Mouse (Mus musculus) midbrain, embryonic 14.5 days (tissue): ENCODE results near the gene Entpd8. TPM values are rescaled to one million over a fixed set of nuclear protein-coding genes. Genes with fewer than 3 reads are reported as not detected.
A peak's percentile ranks its signal among the peaks of the same experiment; 100 is the strongest.

Experiments used
- ATAC-seq: fragments of 200-750 bp; cut with Nextera tagmentation; 2 replicates; pipeline ENCODE4 v1.8.0; 2017; ENCODE audit warnings: moderate number of reproducible peaks, moderate library complexity; ENCODE audit not compliant: low FRiP score, low TSS enrichment
- DNase-seq: peaks from one replicate; pipeline ENCODE4 v3.0.0-alpha.2; 2015
- H3K27ac ChIP-seq: fragments of 300-500 bp; sonication (generic); replicated peaks from 2 replicates; pipeline ENCODE4 v1.5.1; 2014; ENCODE audit warnings: mild to moderate bottlenecking, low read depth, low read length, moderate library complexity
- H3K27me3 ChIP-seq: fragments of 300-500 bp; sonication (generic); 2 replicates; pipeline ENCODE4 v1.6.1; 2014; ENCODE audit warnings: low read length, control low read depth, mixed read lengths; ENCODE audit not compliant: control insufficient read depth, insufficient read depth
- H3K36me3 ChIP-seq: fragments of 300-500 bp; sonication (generic); 2 replicates; pipeline ENCODE4 v1.6.1; 2014; ENCODE audit warnings: low read length, control low read depth; ENCODE audit not compliant: control insufficient read depth, insufficient read depth
- H3K4me1 ChIP-seq: fragments of 300-500 bp; sonication (generic); 2 replicates; pipeline ENCODE4 v1.6.1; 2014; ENCODE audit warnings: mild to moderate bottlenecking, antibody characterized with exemption, low read length, control low read depth; ENCODE audit not compliant: control insufficient read depth, insufficient read depth
- H3K4me2 ChIP-seq: fragments of 300-500 bp; sonication (generic); 2 replicates; pipeline ENCODE4 v1.6.1; 2014; ENCODE audit warnings: mild to moderate bottlenecking, low read length, moderate library complexity
- H3K4me3 ChIP-seq: fragments of 300-500 bp; sonication (generic); replicated peaks from 2 replicates; pipeline ENCODE4 v1.5.1; 2014; ENCODE audit warnings: low read depth, low read length
- H3K9ac ChIP-seq: fragments of 300-500 bp; sonication (generic); replicated peaks from 2 replicates; pipeline ENCODE4 v1.6.1; 2014; ENCODE audit warnings: mild to moderate bottlenecking, low read length, moderate library complexity
- H3K9me3 ChIP-seq: fragments of 300-500 bp; sonication (generic); 2 replicates; pipeline ENCODE4 v1.6.1; 2016; ENCODE audit warnings: low read length, control low read depth, mixed read lengths; ENCODE audit not compliant: control insufficient read depth
- WGBS: fragments of 180-500 bp; shearing (Covaris S2); extraction: QIAGEN DNeasy Blood & Tissue Kit; methylation state at CpG from one replicate; pipeline ENCODE4 v1.1.7; 2014; 5-methylcytosine and 5-hydroxymethylcytosine counted together
- polyA plus RNA-seq: library from polyadenylated mRNA; unstranded; fragments of >200 nt; fragmentation: Nextera tagmentation; extraction: Ambion mirVana; gene quantifications from 2 replicates; pipeline ENCODE4 v1.2.1, GENCODE M21; 2014

Gene Entpd8
- polyA plus RNA-seq, 1 experiment from 2014 or later: not detected

- no peaks in the 10 kb centered on the region for H3K9me3 ChIP-seq
- no peaks in the 10 kb centered on the region for H3K36me3 ChIP-seq
- H3K4me3 ChIP-seq: no peak overlapping the region
- H3K9ac ChIP-seq: no peak overlapping the region
- peaks cover 14% of the 10 kb centered on the region for H3K4me1 ChIP-seq
- WGBS: 41% methylated on average over 3 of the region's 3 CpGs
- no peak overlapping the region for H3K4me2 ChIP-seq
- no peak overlapping the region for H3K27ac ChIP-seq
- ATAC-seq (no peak), DNase-seq (peak; percentile 51)
- H3K27me3 ChIP-seq: no peaks in the 10 kb centered on the region
Observed at GRCm38 (mm10) chr2:25099703-25100102, 19.6 kb downstream of the Entpd8 start.

GRCm38 (mm10) chr2:25104122-25104521, 24.0 kb downstream of the Entpd8 start:
- DNase-seq: no peak
- Histone ChIP-seq H3K9me3 (no peaks in the 10 kb centered on the region), H3K36me3 (no peaks in the 10 kb centered on the region), H3K4me3 (no peak overlapping the region), H3K27ac (no peak overlapping the region), H3K4me1 (peaks cover 14% of the 10 kb centered on the region), H3K27me3 (no peaks in the 10 kb centered on the region), H3K4me2 (no peak overlapping the region), H3K9ac (no peak overlapping the region)
- ATAC-seq: no peak
- WGBS: 96% methylated on average over 2 of the region's 2 CpGs

GRCm38 (mm10) chr2:25106045-25106444, 25.9 kb downstream of the Entpd8 start:
- no peaks in the 10 kb centered on the region for H3K27me3 ChIP-seq
- no peak for DNase-seq
- H3K36me3 ChIP-seq: no peaks in the 10 kb centered on the region
- no peak overlapping the region for H3K4me2 ChIP-seq
- no peaks in the 10 kb centered on the region for H3K4me1 ChIP-seq
- no peak overlapping the region for H3K27ac ChIP-seq
- 81% methylated on average over 3 of the region's 3 CpGs for WGBS
- H3K9ac ChIP-seq: no peak overlapping the region
- H3K4me3 ChIP-seq: no peak overlapping the region
- H3K9me3 ChIP-seq: no peaks in the 10 kb centered on the region
- ATAC-seq: no peak

GRCm38 (mm10) chr2:25109487-25109886, 29.4 kb downstream of the Entpd8 start:
- no peak for ATAC-seq
- H3K4me1 ChIP-seq: no peaks in the 10 kb centered on the region
- H3K4me2 ChIP-seq: no peak overlapping the region
- no peak overlapping the region for H3K4me3 ChIP-seq
- H3K9me3 ChIP-seq: no peaks in the 10 kb centered on the region
- H3K27me3 ChIP-seq: no peaks in the 10 kb centered on the region
- no peak for DNase-seq
- H3K36me3 ChIP-seq: no peaks in the 10 kb centered on the region
- H3K27ac ChIP-seq: no peak overlapping the region
- H3K9ac ChIP-seq: no peak overlapping the region

- no peak overlapping the region for H3K9ac ChIP-seq
- ATAC-seq: no peak
- H3K27me3 ChIP-seq: no peaks in the 10 kb centered on the region
- DNase-seq: no peak
- no peak overlapping the region for H3K4me2 ChIP-seq
- H3K27ac ChIP-seq: no peak overlapping the region
- H3K4me1 ChIP-seq: no peaks in the 10 kb centered on the region
- no peaks in the 10 kb centered on the region for H3K9me3 ChIP-seq
- no peaks in the 10 kb centered on the region for H3K36me3 ChIP-seq
- no peak overlapping the region for H3K4me3 ChIP-seq
Observed at GRCm38 (mm10) chr2:25110505-25111183, 30.5 kb downstream of the Entpd8 start.

GRCm38 (mm10) chr2:25111184-25111791, 31.2 kb downstream of the Entpd8 start:
- no peaks in the 10 kb centered on the region for H3K27me3 ChIP-seq
- H3K4me1 ChIP-seq: no peaks in the 10 kb centered on the region
- H3K27ac ChIP-seq: no peak overlapping the region
- no peak overlapping the region for H3K4me3 ChIP-seq
- no peak overlapping the region for H3K9ac ChIP-seq
- no peaks in the 10 kb centered on the region for H3K9me3 ChIP-seq
- 61% methylated on average over 9 of the region's 9 CpGs for WGBS
- no peak overlapping the region for H3K4me2 ChIP-seq
- H3K36me3 ChIP-seq: no peaks in the 10 kb centered on the region
- no peak for DNase-seq
- ATAC-seq: no peak

- no peak overlapping the region for H3K4me3 ChIP-seq
- no peak for DNase-seq
- no peak overlapping the region for H3K9ac ChIP-seq
- no peak overlapping the region for H3K27ac ChIP-seq
- H3K36me3 ChIP-seq: no peaks in the 10 kb centered on the region
- no peaks in the 10 kb centered on the region for H3K4me1 ChIP-seq
- WGBS: 89% methylated on average over 2 of the region's 2 CpGs
- ATAC-seq: no peak
- H3K27me3 ChIP-seq: no peaks in the 10 kb centered on the region
- H3K4me2 ChIP-seq: no peak overlapping the region
- H3K9me3 ChIP-seq: no peaks in the 10 kb centered on the region
Observed at GRCm38 (mm10) chr2:25114308-25114707, 34.2 kb downstream of the Entpd8 start.

GRCm38 (mm10) chr2:25115442-25115841, 35.3 kb downstream of the Entpd8 start:
- Histone ChIP-seq H3K9ac (no peak overlapping the region), H3K4me1 (no peaks in the 10 kb centered on the region), H3K36me3 (no peaks in the 10 kb centered on the region), H3K9me3 (no peaks in the 10 kb centered on the region), H3K4me2 (no peak overlapping the region), H3K4me3 (no peak overlapping the region), H3K27me3 (no peaks in the 10 kb centered on the region), H3K27ac (no peak overlapping the region)
- ATAC-seq: no peak
- DNase-seq: no peak
- WGBS: 40% methylated on average over 2 of the region's 2 CpGs

GRCm38 (mm10) chr2:25120963-25121362, 40.9 kb downstream of the Entpd8 start:
- ATAC-seq (no peak), DNase-seq (no peak)
- WGBS: 87% methylated on average over 7 of the region's 7 CpGs

More at GRCm38 (mm10) chr2:25120963-25121362, 40.9 kb downstream of the Entpd8 start:
- H3K9me3 ChIP-seq: no peaks in the 10 kb centered on the region
- no peaks in the 10 kb centered on the region for H3K27me3 ChIP-seq
- H3K27ac ChIP-seq: no peak overlapping the region
- H3K4me2 ChIP-seq: no peak overlapping the region
- no peak overlapping the region for H3K4me3 ChIP-seq
- H3K36me3 ChIP-seq: no peaks in the 10 kb centered on the region
- H3K9ac ChIP-seq: no peak overlapping the region
- H3K4me1 ChIP-seq: peaks cover 16% of the 10 kb centered on the region; the same call in 1 of the 2 replicates
